Mouse (Mus musculus) spleen, adult 2 months (tissue): Measurements from ENCODE around the gene Acot3. TPM values are rescaled to one million over a fixed set of nuclear protein-coding genes. Genes with fewer than 3 reads are reported as not detected.
A peak's percentile ranks its signal among the peaks of the same experiment; 100 is the strongest.
"Not testable (repeated sequence)": the region's sequence is repeated elsewhere in the genome, so short reads cannot be mapped to it uniquely, and the experiment has no call there.

Source experiments
- DNase-seq, 2 experiments: peaks; one replicate each; pipeline versions ENCODE4 v3.0.0 to v3.0.0-alpha.2; 2012 to 2021; ENCODE audit warnings: low spot score in 2 of 2, low read depth in 1 of 2
- H3K27ac ChIP-seq: fragments of 200-500 bp; 2 replicates; pipeline ENCODE4 v1.5.1; 2012; ENCODE audit warnings: low read length, inconsistent platforms; ENCODE audit not compliant: insufficient read depth
- H3K27me3 ChIP-seq: fragments of 200-500 bp; 2 replicates; pipeline ENCODE4 v1.6.1; 2012; ENCODE audit warnings: mild to moderate bottlenecking, moderate library complexity, low read length, inconsistent platforms; ENCODE audit not compliant: control insufficient read depth, insufficient read depth
- H3K36me3 ChIP-seq: fragments of 200-500 bp; 2 replicates; pipeline ENCODE4 v1.6.1; 2012; ENCODE audit warnings: mild to moderate bottlenecking, low read length, inconsistent platforms; ENCODE audit not compliant: control insufficient read depth, insufficient read depth
- H3K4me1 ChIP-seq: fragments of 200-500 bp; 2 replicates; pipeline ENCODE4 v1.6.1; 2011; ENCODE audit warnings: inconsistent platforms; ENCODE audit not compliant: control insufficient read depth, insufficient read depth, insufficient read length
- H3K4me3 ChIP-seq: fragments of 200-500 bp; 2 replicates; pipeline ENCODE4 v1.5.1; 2011; ENCODE audit warnings: mild to moderate bottlenecking, inconsistent platforms; ENCODE audit not compliant: insufficient read depth, insufficient read length; ENCODE audit errors: extremely low read depth
- CTCF ChIP-seq: fragments of 200-500 bp; IDR thresholded peaks from 2 replicates; pipeline ENCODE4 v1.5.1; 2011; ENCODE audit warnings: mild to moderate bottlenecking, inconsistent platforms; ENCODE audit not compliant: insufficient read depth, insufficient read length, insufficient replicate concordance; ENCODE audit errors: extremely low read depth
- POLR2A ChIP-seq: fragments of 200-500 bp; IDR thresholded peaks from 2 replicates; pipeline ENCODE4 v1.6.1; 2011; ENCODE audit warnings: low read depth, low read length, inconsistent platforms
- WGBS: fragments of 180-500 bp; shearing (Covaris S2); methylation state at CpG from one replicate; pipeline ENCODE4 v1.1.7; 2018; 5-methylcytosine and 5-hydroxymethylcytosine counted together
- polyA plus RNA-seq: library from polyadenylated mRNA; depleted of rRNA; stranded (reverse); fragments of >200 nt; gene quantifications from 2 replicates; pipeline ENCODE4 v1.2.3, GENCODE M21; 2012

The Acot3 gene
- polyA plus RNA-seq, 1 experiment, result not detected

GRCm38 (mm10) chr12:84030659-84031332 is 21.1 kb upstream of the Acot3 start:
- no peaks in the 10 kb centered on the region for H3K27me3 ChIP-seq
- no peak overlapping the region for H3K4me3 ChIP-seq
- no peak overlapping the region for H3K27ac ChIP-seq
- DNase-seq, result peak; percentile 52 to 68
- no peaks in the 10 kb centered on the region for H3K36me3 ChIP-seq
- 45% methylated on average over 4 of the region's 4 CpGs for WGBS
- no peaks in the 10 kb centered on the region for H3K4me1 ChIP-seq
- TF ChIP-seq POLR2A (no peak), CTCF (peak; percentile 74; the same call in 1 of the 2 replicates)

DNA sequence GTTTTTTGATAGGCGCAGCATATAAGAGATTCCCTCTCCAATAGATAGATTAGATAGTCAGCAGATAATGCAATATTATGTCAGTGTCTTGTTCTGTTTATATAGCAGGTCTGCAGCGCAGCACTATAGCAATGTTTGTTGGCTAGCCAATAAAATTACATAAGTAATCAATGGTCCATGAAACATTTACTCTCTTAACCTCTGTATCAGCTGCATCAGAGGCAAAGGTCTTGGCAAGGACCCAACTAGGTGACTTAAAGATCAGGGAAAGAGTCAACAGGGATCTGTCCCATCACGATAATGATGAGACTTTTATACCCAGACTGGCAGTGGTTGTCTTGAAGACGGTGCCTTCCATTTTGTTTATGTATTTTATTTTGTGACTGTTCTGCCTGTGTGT is 19.1 kb upstream of the Acot3 start:
- no peaks in the 10 kb centered on the region for H3K4me1 ChIP-seq
- no peak overlapping the region for H3K27ac ChIP-seq
- TF ChIP-seq POLR2A (no peak), CTCF (no peak)
- no peaks in the 10 kb centered on the region for H3K36me3 ChIP-seq
- no peak overlapping the region for H3K4me3 ChIP-seq
- 93% methylated on average over 4 of the region's 4 CpGs for whole genome bisulfite sequencing
- DNase-seq, result no peak
- H3K27me3 ChIP-seq, result no peaks in the 10 kb centered on the region

DNA sequence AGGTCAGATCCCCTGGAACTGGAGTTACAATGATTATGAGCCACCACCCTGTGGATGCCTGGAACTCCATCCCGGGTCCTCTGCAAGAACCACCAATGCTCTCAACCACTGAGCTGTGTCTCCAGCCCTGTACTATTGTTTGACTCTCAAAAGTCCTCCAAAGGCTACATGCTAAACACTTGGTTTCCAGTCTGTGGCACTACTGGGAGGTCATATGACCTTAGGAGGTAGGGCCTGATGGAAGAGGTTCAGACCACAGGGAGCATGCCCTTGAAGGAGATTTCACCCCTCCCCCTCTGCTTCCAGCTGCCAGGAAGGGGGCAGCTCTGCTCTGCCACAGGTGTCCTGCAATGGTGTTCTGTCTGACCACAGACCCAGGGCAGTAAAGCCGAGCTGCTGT is 18.6 kb upstream of the Acot3 start:
- not testable (repeated sequence) for DNase-seq, H3K36me3 ChIP-seq, H3K4me1 ChIP-seq, H3K27me3 ChIP-seq, H3K4me3 ChIP-seq, H3K27ac ChIP-seq
- WGBS, result 63% methylated on average over 2 of the region's 2 CpGs

- WGBS, result 12% methylated on average over 4 of the region's 4 CpGs
- no peaks in the 10 kb centered on the region; the same call in 1 of the 2 replicates for H3K4me1 ChIP-seq
- H3K27ac ChIP-seq, result no peak overlapping the region
- H3K27me3 ChIP-seq, result no peaks in the 10 kb centered on the region
- no peak for DNase-seq
- no peaks in the 10 kb centered on the region for H3K36me3 ChIP-seq
- no peak for TF ChIP-seq POLR2A
- TF ChIP-seq CTCF, result no peak
- no peak overlapping the region for H3K4me3 ChIP-seq
Measured at GRCm38 (mm10) chr12:84034108-84034507, 17.8 kb upstream of the Acot3 start.

- H3K36me3 ChIP-seq, H3K27me3 ChIP-seq, H3K27ac ChIP-seq, DNase-seq, H3K4me1 ChIP-seq: not testable (repeated sequence)
- WGBS, result 35% methylated on average over 32 of the region's 32 CpGs
- H3K4me3 ChIP-seq, result peak within 1 kb of the TSS; percentile 40; the same call in 1 of the 2 replicates
Measured at GRCm38 (mm10) chr12:84038241-84038640, 13.7 kb upstream of the Acot3 start, which contains the start of gene Acot4. TSS of gene Acot4 (plus strand) at chr12:84038379.

GRCm38 (mm10) chr12:84038691-84039111 is 13.2 kb upstream of the Acot3 start, which contains the start of gene Gm49366:
TSS of gene Gm49366 (plus strand) at chr12:84038935.
- peak within 1 kb of the TSS; percentile 40; the same call in 1 of the 2 replicates for H3K4me3 ChIP-seq
- H3K27me3 ChIP-seq, H3K27ac ChIP-seq, H3K36me3 ChIP-seq, DNase-seq, H3K4me1 ChIP-seq: not testable (repeated sequence)
- 37% methylated on average over 39 of the region's 39 CpGs for WGBS

DNA sequence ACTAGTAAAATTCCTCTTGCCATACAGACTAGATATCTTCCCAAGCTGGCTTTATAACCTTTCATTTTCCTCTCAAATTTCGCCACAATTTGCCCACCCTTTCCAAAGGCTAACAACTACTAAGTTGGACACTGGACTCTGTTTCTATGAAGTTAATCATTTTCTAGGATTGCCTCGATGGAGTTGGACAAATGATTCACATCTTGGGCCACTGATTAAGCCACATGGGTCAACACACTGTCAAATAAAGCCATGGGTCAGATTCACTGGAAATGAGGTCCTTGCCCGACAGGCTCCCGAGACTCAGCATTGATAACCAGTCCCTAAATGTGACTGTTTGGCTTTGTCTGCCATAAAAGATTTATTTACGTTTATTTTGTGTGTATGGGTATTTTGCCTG is 9.7 kb upstream of the Acot3 start:
- Histone ChIP-seq H3K27me3 (no peaks in the 10 kb centered on the region), H3K27ac (no peak overlapping the region), H3K4me1 (no peaks in the 10 kb centered on the region; the same call in 1 of the 2 replicates), H3K4me3 (no peak overlapping the region), H3K36me3 (no peaks in the 10 kb centered on the region)
- TF ChIP-seq CTCF (no peak), POLR2A (no peak)
- no peak for DNase-seq
- WGBS, result 90% methylated on average over 5 of the region's 5 CpGs
